Mouse (Mus musculus) layer of hippocampus, postnatal 14 days (tissue): ENCODE measurements around the gene Asap3. TPM values are rescaled to one million over a fixed set of nuclear protein-coding genes. Genes with fewer than 3 reads are reported as not detected.

ENCODE experiments used
- DNase-seq, 2 experiments: peaks; one replicate each; pipeline ENCODE4 v3.0.0; 2021 to 2022; ENCODE audit warnings: low spot score in 2 of 2, mixed read lengths in 1 of 2
- total RNA-seq, 2 experiments: library from RNA; stranded (reverse); gene quantifications; 2 replicates each; pipeline ENCODE4 v1.2.3; 2021

The Asap3 gene
- total RNA-seq, 2 experiments from 2014 or later = 5.1 to 6.0 TPM

- DNase-seq = no peak
Observed at GRCm38 (mm10) chr4:136290781-136291595, 84.8 kb downstream of the Asap3 start.

GRCm38 (mm10) chr4:136291692-136292091 is 85.5 kb downstream of the Asap3 start:
- no peak for DNase-seq

Other genes starting within 250 kb of the Asap3 start
- 10 to 100 TPM; 26.9 to 29.0 TPM for gene Gale, start 242.6 kb upstream of the Asap3 start, total RNA-seq
- 100 to 1,000 TPM; 107 to 111 TPM for gene Lypla2, start 233.7 kb upstream of the Asap3 start, total RNA-seq
- gene Pithd1, start 219.1 kb upstream of the Asap3 start, total RNA-seq = 10 to 100 TPM; 86.8 to 90.1 TPM
- 10 to 100 TPM; 31.7 TPM for gene Eloa, start 184.6 kb upstream of the Asap3 start, total RNA-seq
- 100 to 1,000 TPM; 254 to 300 TPM for gene Rpl11, start 152.9 kb upstream of the Asap3 start, total RNA-seq
- 10 to 100 TPM; 77.9 to 91.6 TPM for gene Id3, start 62.9 kb upstream of the Asap3 start, total RNA-seq
- gene E2f2, start 34.0 kb upstream of the Asap3 start, total RNA-seq = 1 to 10 TPM; 1.1 to 1.4 TPM
- under 1 TPM; 0.31 to 0.44 TPM for gene Tcea3, start 41.4 kb downstream of the Asap3 start, total RNA-seq
- gene Zfp46, start 78.3 kb downstream of the Asap3 start, total RNA-seq = 10 to 100 TPM; 69.9 to 74.4 TPM
- 10 to 100 TPM; 97.3 to 99.9 TPM for gene Hnrnpr, start 104.6 kb downstream of the Asap3 start, total RNA-seq
- 1 to 10 TPM; 1.1 to 1.2 TPM for gene Htr1d, start 217.2 kb downstream of the Asap3 start, total RNA-seq